ENCODE assay signal across 29 mouse cellular contexts in genomic region chr4:59274136-59274535, GRCm38 (mm10).
A peak's percentile ranks its signal among the peaks of the same experiment; 100 is the strongest.
DNase-seq lines count a peak whose midpoint lies in the region; ATAC-seq and TF ChIP-seq lines count a peak whose summit lies in the region.
"Had no signal": no experiment of that assay in that cellular context is flagged by ENCODE, and none has a peak within 500 bp of the region (broad histone marks: within the 10 kb centered on the region; RNA-seq: fewer than 3 reads in every experiment).

No protein-coding gene starts in this region.

- no peaks in the 10 kb centered on the region for H3K27me3 ChIP-seq in spleen, adult 2 months (ENCODE audit: control insufficient read depth, insufficient read depth, low read length)
- no peaks in the 10 kb centered on the region for H3K27me3 ChIP-seq in forebrain, embryonic 16.5 days (replicated peaks; ENCODE audit: control insufficient read depth, insufficient read depth, low read length)
- H3K27me3 ChIP-seq: forebrain, embryonic 15.5 days; heart, embryonic 13.5 days; intestine, embryonic 15.5 days; limb, embryonic 15.5 days; liver, embryonic 15.5 days; megakaryocyte, embryonic 14.5 days; midbrain, embryonic 13.5 days had no signal

- peaks cover 21% of the 10 kb centered on the region for H3K4me1 ChIP-seq in spleen, adult 2 months (ENCODE audit: control insufficient read depth, insufficient read depth, insufficient read length)
- no peaks in the 10 kb centered on the region; the same call in 1 of the 2 replicates for H3K4me1 ChIP-seq in embryonic fibroblast, embryonic 13.5 days (ENCODE audit: control insufficient read depth, insufficient read depth, low read length)
- H3K4me1 ChIP-seq in forebrain, embryonic 16.5 days (replicated peaks; ENCODE audit: control insufficient read depth, insufficient read depth, low read length): no peaks in the 10 kb centered on the region
- H3K4me1 ChIP-seq: forebrain, embryonic 15.5 days; hindbrain, embryonic 10.5 days; intestine, embryonic 15.5 days; limb, embryonic 10.5 days; limb, embryonic 15.5 days; midbrain, embryonic 13.5 days had no signal

- H3K27ac ChIP-seq in spleen, adult 2 months (ENCODE audit: insufficient read depth, low read length): peak overlapping the region; percentile 59
- peak overlapping the region; percentile 25; the same call in 1 of the 2 replicates for H3K27ac ChIP-seq in embryonic fibroblast, embryonic 13.5 days (ENCODE audit: insufficient read depth, low read length)
- H3K27ac ChIP-seq in forebrain, embryonic 16.5 days (ENCODE audit: low read length): no peak overlapping the region
- H3K27ac ChIP-seq: forebrain, embryonic 15.5 days; gastrocnemius, adult 2 months; heart, embryonic 13.5 days; hindbrain, embryonic 10.5 days; intestine, embryonic 15.5 days; kidney, postnatal 0 days; limb, embryonic 10.5 days; limb, embryonic 15.5 days; liver, embryonic 15.5 days; midbrain, embryonic 13.5 days had no signal

- no peak for DNase-seq in spleen, adult 2 months (ENCODE audit: low read depth in 1 of 2, low spot score in 2 of 2)
- no peak for DNase-seq in spleen, postnatal 10 days (ENCODE audit: low spot score in 2 of 2)
- no peak for DNase-seq in adrenal gland, adult 8-10 months
- DNase-seq in urinary bladder, postnatal 36 days (ENCODE audit: low spot score in 2 of 2): no peak
- DNase-seq: adrenal gland, postnatal 10 days; cerebellum, adult 11 months; cerebellum, adult 9-10 months; cerebellum, postnatal 36 days; gastrocnemius, adult 2 months; heart, postnatal 10 days; kidney, postnatal 4 days; lung, embryonic 14.5 days; lung, postnatal 14 days; thymus, postnatal 14 days had no signal

- no peak for TF ChIP-seq POLR2A in spleen, adult 2 months (IDR thresholded peaks at IDR 0.05; ENCODE audit: low read depth, low read length)
- no peak for TF ChIP-seq POLR2A in embryonic fibroblast, embryonic 13.5 days (IDR thresholded peaks at IDR 0.05; ENCODE audit: low read depth, low read length)

- ATAC-seq in megakaryocyte progenitor cell, adult 5-6 weeks (replicated peaks; ENCODE audit: poor library complexity): 0 out of 2 replicates have a peak, but pooled peaks have one; percentile 17
- ATAC-seq in forebrain, embryonic 16.5 days: no peak
- ATAC-seq: CD4-positive, CD25-positive, alpha-beta regulatory T cell, adult 4 months; hindbrain, embryonic 16.5 days; intestine, embryonic 15.5 days; midbrain, embryonic 13.5 days had no signal

- H3K36me3 ChIP-seq in spleen, adult 2 months (ENCODE audit: control insufficient read depth, insufficient read depth, low read length): no peaks in the 10 kb centered on the region
- no peaks in the 10 kb centered on the region for H3K36me3 ChIP-seq in forebrain, embryonic 16.5 days (ENCODE audit: control insufficient read depth, insufficient read depth)
- H3K36me3 ChIP-seq: forebrain, embryonic 15.5 days; heart, embryonic 13.5 days; hindbrain, embryonic 10.5 days; intestine, embryonic 15.5 days; limb, embryonic 10.5 days; limb, embryonic 15.5 days; liver, embryonic 15.5 days; midbrain, embryonic 13.5 days had no signal

- H3K9ac ChIP-seq in forebrain, embryonic 16.5 days (replicated peaks; ENCODE audit: low read depth, low read length): no peak overlapping the region
- H3K9ac ChIP-seq: forebrain, embryonic 15.5 days; heart, embryonic 13.5 days; intestine, embryonic 15.5 days; limb, embryonic 15.5 days; liver, embryonic 15.5 days; lung, embryonic 14.5 days; midbrain, embryonic 13.5 days had no signal

- no peak overlapping the region for H3K4me3 ChIP-seq in spleen, adult 2 months (ENCODE audit: extremely low read depth, insufficient read depth, insufficient read length)
- H3K4me3 ChIP-seq in embryonic fibroblast, embryonic 13.5 days (ENCODE audit: insufficient read depth, low read length): no peak overlapping the region
- H3K4me3 ChIP-seq in forebrain, embryonic 16.5 days (replicated peaks; ENCODE audit: low read length): no peak overlapping the region
- H3K4me3 ChIP-seq: forebrain, embryonic 15.5 days; gastrocnemius, adult 2 months; heart, embryonic 13.5 days; hindbrain, embryonic 10.5 days; intestine, embryonic 15.5 days; limb, embryonic 10.5 days; limb, embryonic 15.5 days; liver, embryonic 15.5 days; megakaryocyte, embryonic 14.5 days; midbrain, embryonic 13.5 days had no signal

- no peak for TF ChIP-seq CTCF in spleen, adult 2 months (IDR thresholded peaks at IDR 0.05; ENCODE audit: extremely low read depth, insufficient read depth, insufficient read length, insufficient replicate concordance)
- TF ChIP-seq CTCF in embryonic fibroblast, embryonic 13.5 days (IDR thresholded peaks at IDR 0.05; ENCODE audit: borderline replicate concordance, insufficient read depth, low read length): no peak

- WGBS in spleen, adult 2 months: 45% methylated on average over 4 of the region's 4 CpGs
- 82% methylated on average over 4 of the region's 4 CpGs for WGBS in forebrain, embryonic 16.5 days

- H3K9me3 ChIP-seq in forebrain, embryonic 16.5 days (ENCODE audit: control insufficient read depth, low read length): no peaks in the 10 kb centered on the region
- H3K9me3 ChIP-seq: forebrain, embryonic 15.5 days; intestine, embryonic 15.5 days; limb, embryonic 10.5 days; limb, embryonic 15.5 days; liver, embryonic 15.5 days had no signal

- H3K4me2 ChIP-seq in forebrain, embryonic 16.5 days (ENCODE audit: low read length): no peak overlapping the region
- H3K4me2 ChIP-seq: forebrain, embryonic 15.5 days; heart, embryonic 13.5 days; intestine, embryonic 15.5 days; limb, embryonic 15.5 days; liver, embryonic 15.5 days; lung, embryonic 14.5 days; midbrain, embryonic 13.5 days had no signal
